8 mouse cellular contexts compared by ENCODE assay signal in the genomic region with DNA sequence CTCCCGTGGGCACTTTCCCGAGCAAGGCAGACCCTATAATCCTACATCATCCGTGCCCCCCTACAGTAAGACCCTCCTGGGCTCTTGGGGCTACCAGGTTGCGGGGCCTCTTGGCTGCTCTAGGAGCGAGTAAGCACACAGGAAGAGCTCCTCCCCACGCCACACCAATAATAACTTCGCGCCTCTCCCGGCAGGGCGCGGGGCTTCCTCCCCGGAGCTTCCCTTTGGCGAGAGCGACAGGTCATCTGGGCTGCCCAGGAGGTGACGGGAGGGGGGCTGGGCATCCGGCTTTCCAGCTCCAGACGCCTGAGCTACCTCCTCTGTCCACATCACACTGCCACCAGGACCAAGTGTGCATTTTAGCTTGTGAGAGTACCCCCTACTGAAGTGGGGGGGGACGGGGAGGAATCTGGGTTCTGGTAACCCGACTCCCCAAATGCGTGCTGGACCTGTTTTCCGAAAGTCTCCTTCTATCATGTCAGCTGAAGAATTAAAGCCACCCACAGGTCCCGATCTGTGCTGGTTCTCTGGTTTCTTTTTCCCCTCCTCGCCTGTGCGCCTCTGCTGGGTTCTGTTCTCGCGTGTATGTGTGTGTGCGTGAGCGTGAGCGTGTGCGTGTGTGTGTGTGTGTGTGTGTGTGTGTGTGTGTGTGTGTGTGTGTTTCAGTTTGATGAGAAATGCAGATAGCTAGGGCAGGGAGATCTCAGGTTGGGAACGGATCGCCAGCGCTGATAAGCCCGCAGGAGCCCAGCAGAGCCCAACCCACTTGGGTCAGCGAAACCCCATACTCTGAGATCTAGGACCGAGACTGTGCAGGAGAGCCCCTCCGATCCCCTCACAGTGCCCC. TPM values are rescaled to one million over a fixed set of nuclear protein-coding genes. Genes with fewer than 3 reads are reported as not detected.
DNase-seq lines count a peak whose midpoint lies in the region; ATAC-seq and TF ChIP-seq lines count a peak whose summit lies in the region.

No protein-coding gene starts in this region.

- no peak for TF ChIP-seq EP300 in liver, embryonic 14.5 days (IDR thresholded peaks at IDR 0.05; ENCODE audit: low read depth)

- H3K27ac ChIP-seq in embryonic facial prominence, embryonic 10.5 days (replicated peaks) = peak overlapping the region; percentile 86
- peak overlapping the region; percentile 92 for H3K27ac ChIP-seq in heart, embryonic 11.5 days (ENCODE audit: low read depth, low read length)
- H3K27ac ChIP-seq in kidney, embryonic 14.5 days (ENCODE audit: low read depth, low read length) = peak overlapping the region; percentile 88
- peak overlapping the region; percentile 98 for H3K27ac ChIP-seq in liver, embryonic 14.5 days
- H3K27ac ChIP-seq in neural tube, embryonic 12.5 days = no peak overlapping the region

- peak overlapping the region; percentile 78 for H3K4me3 ChIP-seq in embryonic facial prominence, embryonic 10.5 days
- H3K4me3 ChIP-seq in heart, embryonic 11.5 days (ENCODE audit: low read depth, low read length) = peak overlapping the region; percentile 97
- peak overlapping the region; percentile 70 for H3K4me3 ChIP-seq in kidney, embryonic 14.5 days (ENCODE audit: low read length)
- peak overlapping the region; percentile 89 to 91 for H3K4me3 ChIP-seq in liver, embryonic 14.5 days (ENCODE audit: insufficient read depth in 1 of 2, low read depth in 2 of 2, low read length in 2 of 2)
- H3K4me3 ChIP-seq in neural tube, embryonic 12.5 days = peak overlapping the region; percentile 63

- WGBS in embryonic facial prominence, embryonic 10.5 days = under 1% methylated on average over 37 of the region's 37 CpGs
- WGBS in heart, embryonic 11.5 days (ENCODE audit: insufficient replicate concordance) = under 1% methylated on average over 37 of the region's 37 CpGs
- WGBS in kidney, embryonic 14.5 days = under 1% methylated on average over 37 of the region's 37 CpGs
- under 1% methylated on average over 36 of the region's 37 CpGs for WGBS in liver, embryonic 14.5 days (ENCODE audit: insufficient replicate concordance)
- under 1% methylated on average over 37 of the region's 37 CpGs for WGBS in neural tube, embryonic 12.5 days

- H3K27me3 ChIP-seq in embryonic facial prominence, embryonic 10.5 days (replicated peaks; ENCODE audit: low read depth, poor library complexity, severe bottlenecking) = peaks cover 78% of the 10 kb centered on the region
- H3K27me3 ChIP-seq in heart, embryonic 11.5 days (ENCODE audit: control insufficient read depth, insufficient read depth, low read length) = 0 out of 2 replicates have a peak, but pooled peaks cover 3% of the 10 kb centered on the region
- peaks cover 5% of the 10 kb centered on the region; the same call in 1 of the 2 replicates for H3K27me3 ChIP-seq in kidney, embryonic 14.5 days (ENCODE audit: control insufficient read depth, insufficient read depth, low read length)
- no peaks in the 10 kb centered on the region for H3K27me3 ChIP-seq in liver, embryonic 14.5 days (ENCODE audit: control insufficient read depth, insufficient read depth, low read length)
- H3K27me3 ChIP-seq in neural tube, embryonic 12.5 days (replicated peaks) = peaks cover 40% of the 10 kb centered on the region

- no peaks in the 10 kb centered on the region for H3K36me3 ChIP-seq in embryonic facial prominence, embryonic 10.5 days (replicated peaks)
- H3K36me3 ChIP-seq in heart, embryonic 11.5 days (ENCODE audit: control insufficient read depth, insufficient read depth, low read length) = no peaks in the 10 kb centered on the region
- H3K36me3 ChIP-seq in kidney, embryonic 14.5 days (ENCODE audit: control insufficient read depth, insufficient read depth, low read length) = no peaks in the 10 kb centered on the region
- peaks cover 11% of the 10 kb centered on the region for H3K36me3 ChIP-seq in liver, embryonic 14.5 days (replicated peaks; ENCODE audit: control insufficient read depth, insufficient read depth, low read depth)
- no peaks in the 10 kb centered on the region for H3K36me3 ChIP-seq in neural tube, embryonic 12.5 days

- peak overlapping the region; percentile 93 for H3K9ac ChIP-seq in heart, embryonic 11.5 days (ENCODE audit: low read depth, low read length)
- peak overlapping the region; percentile 82 for H3K9ac ChIP-seq in kidney, embryonic 14.5 days (ENCODE audit: low read depth, low read length)
- peak overlapping the region; percentile 93 for H3K9ac ChIP-seq in liver, embryonic 14.5 days (replicated peaks)
- peak overlapping the region; percentile 75 for H3K9ac ChIP-seq in neural tube, embryonic 12.5 days

- no peak for ATAC-seq in frontal cortex, adult (ENCODE audit: low TSS enrichment)
- no peak for ATAC-seq in heart, embryonic 11.5 days (replicated peaks; ENCODE audit: insufficient number of reproducible peaks, low FRiP score, low TSS enrichment)
- no peak for ATAC-seq in kidney, embryonic 14.5 days (ENCODE audit: low FRiP score, low TSS enrichment)
- no peak for ATAC-seq in liver, embryonic 14.5 days (ENCODE audit: insufficient read depth)
- no peak for ATAC-seq in neural tube, embryonic 12.5 days (ENCODE audit: low FRiP score, low read depth)

- peaks cover 79% of the 10 kb centered on the region for H3K4me1 ChIP-seq in embryonic facial prominence, embryonic 10.5 days
- H3K4me1 ChIP-seq in heart, embryonic 11.5 days (ENCODE audit: control insufficient read depth, insufficient read depth, low read length) = peaks cover 58% of the 10 kb centered on the region
- peaks cover 34% of the 10 kb centered on the region for H3K4me1 ChIP-seq in kidney, embryonic 14.5 days (ENCODE audit: control insufficient read depth, insufficient read depth, low read length)
- peaks cover 44 to 45% of the 10 kb centered on the region in 2 experiments for H3K4me1 ChIP-seq in liver, embryonic 14.5 days (replicated peaks; ENCODE audit: control insufficient read depth in 2 of 2, insufficient read depth in 2 of 2, low read length in 1 of 2)
- H3K4me1 ChIP-seq in neural tube, embryonic 12.5 days = peaks cover 39% of the 10 kb centered on the region

- H3K4me2 ChIP-seq in heart, embryonic 11.5 days = peak overlapping the region; percentile 99
- H3K4me2 ChIP-seq in kidney, embryonic 14.5 days (replicated peaks; ENCODE audit: low read depth, low read length) = peak overlapping the region; percentile 96
- H3K4me2 ChIP-seq in liver, embryonic 14.5 days (ENCODE audit: low read depth) = peak overlapping the region; percentile 93
- H3K4me2 ChIP-seq in neural tube, embryonic 12.5 days (replicated peaks) = peak overlapping the region; percentile 94

- peak; percentile 47 for DNase-seq in frontal cortex, postnatal 14 days (ENCODE audit: low spot score in 2 of 2)
- DNase-seq in embryonic facial prominence, embryonic 10.5 days (ENCODE audit: low spot score) = peak; percentile 70
- peak in 1 of 3 experiments; percentile 41 for DNase-seq in liver, embryonic 14.5 days (ENCODE audit: low read depth in 3 of 3, low spot score in 3 of 3)
- peak; percentile 61 for DNase-seq in thymus, postnatal 25 days

- TF ChIP-seq CTCF in liver, embryonic 14.5 days (IDR thresholded peaks at IDR 0.05; ENCODE audit: low read depth) = peak; percentile 31; the same call in 1 of the 2 replicates

- no peaks in the 10 kb centered on the region for H3K9me3 ChIP-seq in embryonic facial prominence, embryonic 10.5 days
- H3K9me3 ChIP-seq in heart, embryonic 11.5 days (replicated peaks; ENCODE audit: control insufficient read depth, low read length) = no peaks in the 10 kb centered on the region
- no peaks in the 10 kb centered on the region for H3K9me3 ChIP-seq in kidney, embryonic 14.5 days (ENCODE audit: control insufficient read depth, low read length)
- H3K9me3 ChIP-seq in liver, embryonic 14.5 days (ENCODE audit: control insufficient read depth, low read length) = no peaks in the 10 kb centered on the region
- no peaks in the 10 kb centered on the region for H3K9me3 ChIP-seq in neural tube, embryonic 12.5 days

RNA-seq across cellular contexts. Expression of a gene that starts 1.6 kb away (rescaled TPM):
- polyA plus RNA-seq in embryonic facial prominence, embryonic 10.5 days (2016; fragmentation: Nextera tagmentation; extraction: Ambion mirVana) = 1.5 and 2.0 TPM in 2 replicates
- polyA plus RNA-seq in heart, embryonic 11.5 days (2014; fragmentation: Nextera tagmentation; extraction: Ambion mirVana) = 6.9 and 7.9 TPM in 2 replicates
- 2.7 and 2.8 TPM in 2 replicates for polyA plus RNA-seq in kidney, embryonic 14.5 days (2014; fragmentation: Nextera tagmentation; extraction: Ambion mirVana)
- 69.6 and 80.3 TPM in 2 replicates for polyA plus RNA-seq in liver, embryonic 14.5 days (2012; rRNA removed)
- polyA plus RNA-seq in liver, embryonic 14.5 days (2014; fragmentation: Nextera tagmentation; extraction: Ambion mirVana) = 13.3 and 16.2 TPM in 2 replicates
- 2.2 and 2.3 TPM in 2 replicates for polyA plus RNA-seq in neural tube, embryonic 12.5 days (2016; fragmentation: Nextera tagmentation; extraction: Ambion mirVana)
